Mouse (Mus musculus): ENCODE results near the gene Acsm2. TPM values are rescaled to one million over a fixed set of nuclear protein-coding genes. Genes with fewer than 3 reads are reported as not detected.

The Acsm2 gene
- polyA plus RNA-seq, 3 experiments from 2014 or later, result not detected

GRCm38 (mm10) chr7:119594530-119595107 lies 40.5 kb downstream of the Acsm2 start:
- no peak for ATAC-seq

GRCm38 (mm10) chr7:119595306-119595705 lies 41.2 kb downstream of the Acsm2 start:
- ATAC-seq, result no peak

GRCm38 (mm10) chr7:119596536-119596935 lies 42.4 kb downstream of the Acsm2 start:
- no peak for ATAC-seq

- no peak for ATAC-seq
Measured at GRCm38 (mm10) chr7:119601195-119601953, 47.2 kb downstream of the Acsm2 start.

GRCm38 (mm10) chr7:119601954-119602317 lies 47.8 kb downstream of the Acsm2 start:
- ATAC-seq, result no peak

- no peak for ATAC-seq
Measured at GRCm38 (mm10) chr7:119604903-119605483, 50.9 kb downstream of the Acsm2 start.

GRCm38 (mm10) chr7:119605926-119606663 lies 52.0 kb downstream of the Acsm2 start:
- no peak for ATAC-seq

- ATAC-seq, result no peak
Measured at GRCm38 (mm10) chr7:119606664-119607076, 52.5 kb downstream of the Acsm2 start, which contains the start of gene Acsm1. Gene Acsm1 (plus strand): TSS chr7:119607026.

- ATAC-seq, result no peak
Measured at GRCm38 (mm10) chr7:119607796-119608515, 53.8 kb downstream of the Acsm2 start.

- no peak for ATAC-seq
Measured at GRCm38 (mm10) chr7:119616531-119616930, 62.4 kb downstream of the Acsm2 start.

GRCm38 (mm10) chr7:119617593-119617992 lies 63.5 kb downstream of the Acsm2 start:
- no peak for ATAC-seq

- ATAC-seq, result no peak
Measured at GRCm38 (mm10) chr7:119618209-119618935, 64.2 kb downstream of the Acsm2 start.

GRCm38 (mm10) chr7:119620157-119620556 lies 66.0 kb downstream of the Acsm2 start:
- ATAC-seq, result no peak

GRCm38 (mm10) chr7:119638773-119639172 lies 84.6 kb downstream of the Acsm2 start:
- ATAC-seq, result no peak

- ATAC-seq, result no peak
Measured at GRCm38 (mm10) chr7:119642307-119642706, 88.2 kb downstream of the Acsm2 start.

Other genes starting within 250 kb of the Acsm2 start
- under 1 TPM in 1 of 3 experiments, not detected in 2; 0.25 TPM for gene Gp2, start 95.1 kb upstream of the Acsm2 start, polyA plus RNA-seq (2017; shearing (Covaris generic))
- gene Umod, start 75.1 kb upstream of the Acsm2 start, polyA plus RNA-seq (2017; shearing (Covaris generic)), result not detected
- not detected for gene Acsm5, start 34.9 kb upstream of the Acsm2 start, polyA plus RNA-seq (2017; shearing (Covaris generic))
- not detected for gene Pdilt, start 30.9 kb upstream of the Acsm2 start, polyA plus RNA-seq (2017; shearing (Covaris generic))
- not detected for gene Acsm1, start 52.7 kb downstream of the Acsm2 start, polyA plus RNA-seq (2017; shearing (Covaris generic))
- gene Acsm4, start 135.7 kb downstream of the Acsm2 start, polyA plus RNA-seq (2017; shearing (Covaris generic)), result not detected
- 10 to 100 TPM; 38.8 to 56.0 (median 54.1) TPM for gene Thumpd1, start 166.5 kb downstream of the Acsm2 start, polyA plus RNA-seq (2017; shearing (Covaris generic))
- not detected for gene Acsm3, start 206.6 kb downstream of the Acsm2 start, polyA plus RNA-seq (2017; shearing (Covaris generic))
- gene Rexo5, start 239.7 kb downstream of the Acsm2 start, polyA plus RNA-seq (2017; shearing (Covaris generic)), result 10 to 100 TPM; 32.0 to 39.9 (median 33.8) TPM
- gene Eri2, start 239.7 kb downstream of the Acsm2 start, polyA plus RNA-seq (2017; shearing (Covaris generic)), result 10 to 100 TPM in 1 of 3 experiments, 1 to 10 TPM in 2; 7.2 to 14.3 (median 8.1) TPM

Measured in inflammation-experienced regulatory T-cells, adult 6 months (primary cell).